Mouse (Mus musculus) hindbrain, embryonic 11.5 days (tissue): Measurements from ENCODE around the gene Inf2. TPM values are rescaled to one million over a fixed set of nuclear protein-coding genes. Genes with fewer than 3 reads are reported as not detected.

ENCODE experiments used
- ATAC-seq: fragments of 200-750 bp; cut with Nextera tagmentation; 2 replicates; pipeline ENCODE4 v1.8.0; 2017; ENCODE audit warnings: mild to moderate bottlenecking, moderate TSS enrichment, moderate library complexity; ENCODE audit not compliant: low FRiP score
- DNase-seq: peaks from one replicate; pipeline ENCODE4 v3.0.0-alpha.2; 2015; ENCODE audit warnings: low spot score
- H3K27ac ChIP-seq: fragments of 300-500 bp; sonication (generic); 2 replicates; pipeline ENCODE4 v1.5.1; 2014; ENCODE audit warnings: mild to moderate bottlenecking, low read depth, low read length
- H3K27me3 ChIP-seq: fragments of 300-500 bp; sonication (generic); 2 replicates; pipeline ENCODE4 v1.6.1; 2014; ENCODE audit warnings: mild to moderate bottlenecking, low read length, moderate library complexity, mixed read lengths; ENCODE audit not compliant: control insufficient read depth, insufficient read depth
- H3K36me3 ChIP-seq: fragments of 300-500 bp; sonication (generic); 2 replicates; pipeline ENCODE4 v1.6.1; 2014; ENCODE audit warnings: mild to moderate bottlenecking, low read length, moderate library complexity, mixed read lengths; ENCODE audit not compliant: control insufficient read depth, insufficient read depth
- H3K4me1 ChIP-seq: fragments of 300-500 bp; sonication (generic); replicated peaks from 2 replicates; pipeline ENCODE4 v1.6.1; 2014; ENCODE audit warnings: low read length, mixed read lengths; ENCODE audit not compliant: control insufficient read depth, insufficient read depth
- H3K4me2 ChIP-seq: fragments of 300-500 bp; sonication (generic); replicated peaks from 2 replicates; pipeline ENCODE4 v1.6.1; 2014; ENCODE audit warnings: mild to moderate bottlenecking, low read depth, low read length
- H3K4me3 ChIP-seq: fragments of 300-500 bp; sonication (generic); 2 replicates; pipeline ENCODE4 v1.5.1; 2014; ENCODE audit warnings: low read depth, low read length
- H3K9ac ChIP-seq: fragments of 300-500 bp; sonication (generic); 2 replicates; pipeline ENCODE4 v1.6.1; 2014; ENCODE audit warnings: low read depth, low read length
- H3K9me3 ChIP-seq: fragments of 300-500 bp; sonication (generic); 2 replicates; pipeline ENCODE4 v1.6.1; 2016; ENCODE audit warnings: low read length; ENCODE audit not compliant: control insufficient read depth
- WGBS: fragments of 180-500 bp; shearing (Covaris S2); extraction: QIAGEN DNeasy Blood & Tissue Kit; methylation state at CpG from one replicate; pipeline ENCODE4 v1.1.7; 2014; 5-methylcytosine and 5-hydroxymethylcytosine counted together
- polyA plus RNA-seq: library from polyadenylated mRNA; unstranded; fragments of >200 nt; fragmentation: Nextera tagmentation; extraction: Ambion mirVana; gene quantifications from 2 replicates; pipeline ENCODE4 v1.2.1, GENCODE M21; 2014

Inf2 gene
- polyA plus RNA-seq: 1.2 and 1.4 TPM in 2 replicates

DNA sequence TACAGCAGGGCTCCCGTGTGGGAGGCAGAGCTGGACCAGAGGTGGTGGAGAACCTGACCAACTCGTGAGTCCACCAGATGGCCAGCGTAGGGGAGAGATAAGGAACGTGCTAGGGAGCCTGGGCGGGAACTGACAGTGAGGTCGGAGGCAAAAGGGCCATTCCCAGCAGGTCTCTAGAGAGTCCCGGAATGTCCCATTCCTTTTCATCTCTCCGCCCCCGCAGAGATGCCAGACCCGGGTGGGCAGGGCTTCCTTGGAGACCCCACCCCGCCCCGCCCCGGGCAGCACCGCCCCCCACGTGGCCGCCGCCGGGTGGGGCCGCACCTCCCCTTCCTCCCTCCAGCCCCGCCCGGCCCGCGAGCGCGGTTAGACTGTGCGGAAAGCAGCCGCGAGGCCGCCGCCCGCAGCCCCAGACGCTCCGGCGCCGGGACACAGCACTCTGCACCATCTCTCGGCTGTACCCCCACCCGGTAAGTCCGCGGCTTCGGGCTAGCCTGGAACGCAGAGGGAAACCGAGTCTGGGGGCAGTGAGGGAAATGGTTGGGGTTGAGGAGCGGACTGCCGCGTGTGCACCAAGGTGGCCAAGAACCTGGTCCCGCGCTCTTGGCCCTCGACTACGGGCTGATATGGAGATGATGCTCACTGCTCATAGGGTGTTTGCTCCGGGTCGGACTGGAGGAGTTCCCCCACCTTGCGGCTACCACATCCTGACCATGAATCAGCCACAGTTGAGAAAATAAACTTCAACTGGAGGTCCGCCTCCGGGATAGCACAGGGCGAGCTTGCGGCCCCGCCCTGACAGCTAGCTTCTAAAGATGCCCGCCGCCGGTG lies at the start of gene Inf2:
Gene Inf2, plus strand, starts transcription at position 359 of the 831 bp plus-strand sequence.
- H3K27me3 ChIP-seq: peaks cover 14% of the 10 kb centered on the region
- H3K4me1 ChIP-seq: no peaks in the 10 kb centered on the region; the same call in 1 of the 2 replicates
- H3K4me2 ChIP-seq: peak within 1 kb of the TSS; percentile 66
- peak within 1 kb of the TSS; percentile 4; the same call in 1 of the 2 replicates for H3K9ac ChIP-seq
- no peaks in the 10 kb centered on the region for H3K36me3 ChIP-seq
- DNase-seq: peak; percentile 75
- H3K27ac ChIP-seq: no peak within 1 kb of the TSS
- H3K9me3 ChIP-seq: no peaks in the 10 kb centered on the region
- WGBS: under 1% methylated on average over 46 of the region's 60 CpGs
- peak; percentile 88 for ATAC-seq
- peak within 1 kb of the TSS; percentile 32 for H3K4me3 ChIP-seq

DNA sequence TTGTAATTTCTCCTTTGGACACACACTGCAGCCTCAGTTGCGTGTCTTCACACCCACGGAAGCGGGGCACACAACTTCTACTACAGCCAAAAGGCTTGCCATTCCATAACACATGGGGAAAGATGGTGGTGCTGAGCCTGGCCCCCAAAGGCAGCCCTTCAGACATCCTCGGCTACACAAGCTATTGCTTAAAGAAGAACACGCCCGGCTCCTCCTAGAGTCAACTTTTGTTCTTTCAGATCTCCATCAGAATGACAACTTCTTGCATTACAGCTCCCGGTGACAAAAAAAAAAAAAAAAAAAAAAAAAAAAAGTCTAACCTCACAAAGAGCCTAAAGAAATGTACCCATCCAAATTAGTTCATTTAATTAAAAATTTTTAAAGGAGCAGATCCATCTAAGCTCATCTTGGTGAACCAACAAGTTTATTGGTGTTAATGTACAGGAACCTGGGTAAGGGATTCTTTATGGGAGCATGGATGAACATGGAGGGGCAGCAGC lies 49.1 kb upstream of the Inf2 start:
- 0 out of 2 replicates have a peak, but pooled peaks cover 3% of the 10 kb centered on the region for H3K27me3 ChIP-seq
- DNase-seq: no peak
- H3K9ac ChIP-seq: no peak overlapping the region
- no peak overlapping the region for H3K4me3 ChIP-seq
- no peaks in the 10 kb centered on the region for H3K36me3 ChIP-seq
- 85% methylated on average over 7 of the region's 7 CpGs for WGBS
- no peaks in the 10 kb centered on the region for H3K9me3 ChIP-seq
- no peak for ATAC-seq
- H3K27ac ChIP-seq: no peak overlapping the region
- no peak overlapping the region for H3K4me2 ChIP-seq
- peaks cover 14% of the 10 kb centered on the region for H3K4me1 ChIP-seq

DNA sequence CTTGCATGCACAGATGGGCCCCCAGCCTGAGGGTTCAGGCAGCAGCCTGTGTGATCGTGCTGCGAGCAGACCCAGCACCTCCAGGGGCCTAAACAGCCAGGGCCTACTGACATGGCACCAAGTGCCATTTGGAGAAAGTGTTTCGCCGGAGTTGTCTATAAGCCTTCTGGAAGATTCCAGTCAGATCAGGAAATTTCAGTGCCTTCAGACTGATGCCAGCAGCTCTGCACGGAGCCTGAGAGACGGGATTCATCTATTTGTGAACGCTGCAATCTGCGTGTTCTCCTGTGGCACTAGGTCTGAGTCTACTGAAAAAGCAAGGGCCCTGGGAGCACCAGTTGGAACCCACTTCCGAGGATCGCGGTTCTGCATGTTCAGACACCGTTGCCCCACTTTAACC lies 48.3 kb upstream of the Inf2 start:
- WGBS: 92% methylated on average over 12 of the region's 12 CpGs
- H3K9me3 ChIP-seq: no peaks in the 10 kb centered on the region
- H3K27ac ChIP-seq: no peak overlapping the region
- H3K4me2 ChIP-seq: no peak overlapping the region
- no peaks in the 10 kb centered on the region for H3K36me3 ChIP-seq
- H3K9ac ChIP-seq: no peak overlapping the region
- H3K4me3 ChIP-seq: no peak overlapping the region
- H3K4me1 ChIP-seq: peaks cover 20% of the 10 kb centered on the region
- 0 out of 2 replicates have a peak, but pooled peaks cover 3% of the 10 kb centered on the region for H3K27me3 ChIP-seq
- DNase-seq (no peak), ATAC-seq (no peak)

DNA sequence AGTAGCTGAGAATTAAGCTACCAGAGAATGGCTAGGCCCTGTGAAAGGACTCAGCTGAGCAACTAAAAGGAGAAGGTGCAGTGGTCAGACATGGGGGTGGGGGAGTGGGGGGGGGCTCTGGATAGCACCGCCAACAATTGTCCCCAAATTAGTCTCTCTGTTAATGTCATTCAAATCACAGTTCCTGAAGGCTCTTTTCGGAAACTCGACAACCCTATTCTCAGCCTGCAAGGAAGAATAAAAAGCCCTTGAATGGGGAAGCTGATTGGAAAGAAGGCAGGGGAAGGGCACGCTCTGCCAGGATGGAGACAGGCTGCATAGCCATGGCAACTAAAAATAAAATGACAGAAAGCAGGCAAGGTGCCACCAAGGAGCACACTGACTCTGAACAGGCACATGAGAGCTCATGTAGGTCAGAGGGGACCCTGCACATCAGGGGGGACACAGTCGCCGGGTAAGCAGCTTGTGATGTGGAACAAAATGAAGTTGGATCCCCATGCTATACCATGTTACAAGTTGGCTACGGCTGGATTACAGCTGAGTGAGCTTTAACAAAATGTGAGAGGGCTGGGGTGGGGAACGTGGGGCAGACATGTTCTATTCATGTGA lies 47.0 kb upstream of the Inf2 start:
- Histone ChIP-seq H3K27ac (peak overlapping the region; percentile 64), H3K4me1 (peaks cover 25% of the 10 kb centered on the region), H3K27me3 (0 out of 2 replicates have a peak, but pooled peaks cover 3% of the 10 kb centered on the region), H3K4me2 (no peak overlapping the region), H3K9me3 (no peaks in the 10 kb centered on the region), H3K36me3 (no peaks in the 10 kb centered on the region), H3K9ac (0 out of 2 replicates have a peak overlapping the region, but pooled peaks have one; percentile 21), H3K4me3 (no peak overlapping the region)
- peak; percentile 52 for DNase-seq
- WGBS: 26% methylated on average over 8 of the region's 8 CpGs
- ATAC-seq: peak; percentile 66; the same call in 1 of the 2 replicates

DNA sequence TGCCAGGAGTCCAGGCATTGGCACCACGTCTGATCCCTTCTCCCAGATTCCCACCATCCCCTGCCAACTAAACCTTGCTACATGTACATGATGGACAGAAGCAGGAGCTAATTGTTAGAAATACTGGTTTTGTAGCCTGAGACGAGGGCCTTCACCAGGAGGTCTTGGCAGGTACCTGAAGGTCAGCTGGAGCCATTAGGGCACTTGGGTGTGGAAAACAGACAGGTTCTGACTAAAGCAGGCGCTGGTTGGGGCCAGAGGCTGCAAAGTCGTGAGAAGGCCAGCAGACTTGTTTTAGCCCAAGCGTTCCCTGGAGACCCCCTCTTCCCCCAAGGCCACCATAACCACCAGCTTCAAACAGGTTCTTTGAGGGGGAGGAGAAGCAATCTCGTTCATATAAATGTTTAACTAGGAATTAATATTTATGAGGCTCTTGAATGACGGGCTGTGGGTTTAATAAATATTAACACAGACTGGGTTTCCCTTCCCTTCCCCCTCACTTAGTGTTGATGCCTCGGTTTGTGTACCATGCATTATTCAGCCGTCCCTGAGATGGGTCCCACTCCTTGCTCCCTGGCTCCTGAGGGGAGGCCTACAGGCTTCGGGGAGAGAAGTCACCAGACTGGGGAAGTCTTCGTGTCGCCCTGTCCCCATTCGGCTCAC lies 46.2 kb upstream of the Inf2 start:
- DNase-seq: peak; percentile 49
- H3K9ac ChIP-seq: 0 out of 2 replicates have a peak overlapping the region, but pooled peaks have one; percentile 24

DNA sequence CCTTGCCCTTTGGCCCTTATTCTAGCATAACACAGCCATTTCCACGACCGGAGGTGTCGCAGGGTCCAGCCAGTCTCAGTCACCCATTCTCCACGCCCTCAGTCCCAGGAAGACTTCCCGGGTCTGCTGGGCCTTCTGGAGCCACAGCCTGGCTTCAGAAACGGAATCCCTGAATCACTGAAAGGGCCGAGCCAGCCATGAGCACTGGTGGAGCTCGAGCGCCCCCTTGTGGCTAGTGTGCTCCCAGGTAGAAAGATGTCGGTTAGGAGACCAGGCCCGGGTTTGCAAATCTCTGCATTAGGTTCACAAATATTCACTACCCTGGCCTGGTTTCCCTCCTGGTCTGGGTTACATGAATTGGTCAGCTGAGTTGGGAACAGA lies 45.7 kb upstream of the Inf2 start:
- H3K27me3 ChIP-seq: 0 out of 2 replicates have a peak, but pooled peaks cover 3% of the 10 kb centered on the region
- H3K9me3 ChIP-seq: no peaks in the 10 kb centered on the region
- H3K4me1 ChIP-seq: peaks cover 25% of the 10 kb centered on the region
- DNase-seq (peak; percentile 96), ATAC-seq (peak; percentile 48)
- 0 out of 2 replicates have a peak overlapping the region, but pooled peaks have one; percentile 24 for H3K9ac ChIP-seq
- H3K4me2 ChIP-seq: no peak overlapping the region; the same call in 1 of the 2 replicates
- H3K27ac ChIP-seq: peak overlapping the region; percentile 12; the same call in 1 of the 2 replicates
- H3K4me3 ChIP-seq: no peak overlapping the region
- no peaks in the 10 kb centered on the region for H3K36me3 ChIP-seq
- WGBS: 5% methylated on average over 11 of the region's 11 CpGs

More for the DNA sequence above, 46.2 kb upstream of the Inf2 start:
- WGBS: 43% methylated on average over 13 of the region's 13 CpGs
- H3K27ac ChIP-seq: peak overlapping the region; percentile 64; the same call in 1 of the 2 replicates
- H3K4me3 ChIP-seq: no peak overlapping the region
- H3K4me1 ChIP-seq: peaks cover 25% of the 10 kb centered on the region
- H3K4me2 ChIP-seq: no peak overlapping the region
- no peaks in the 10 kb centered on the region for H3K9me3 ChIP-seq
- H3K36me3 ChIP-seq: no peaks in the 10 kb centered on the region
- 0 out of 2 replicates have a peak, but pooled peaks cover 3% of the 10 kb centered on the region for H3K27me3 ChIP-seq
- ATAC-seq: peak; percentile 57

DNA sequence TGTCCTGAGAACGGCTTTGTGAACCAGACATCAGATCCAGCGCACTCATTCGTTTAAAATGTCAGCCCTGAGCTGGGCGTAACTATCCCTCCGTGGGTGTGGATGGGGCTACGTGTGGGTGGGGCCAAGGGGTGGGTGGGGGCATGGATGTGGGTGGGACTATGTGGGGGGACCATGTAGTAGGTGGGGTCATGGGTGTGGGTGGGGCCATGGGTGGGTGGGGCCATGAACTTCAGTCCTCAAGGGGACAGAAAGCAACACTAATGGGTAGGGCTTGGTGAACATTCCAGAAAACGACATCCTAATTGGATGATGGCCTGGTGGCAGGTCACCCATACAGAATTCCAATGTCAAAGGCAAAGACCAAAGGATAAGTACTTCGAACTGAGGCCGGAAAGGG lies 44.6 kb upstream of the Inf2 start:
- peaks cover 25% of the 10 kb centered on the region for H3K4me1 ChIP-seq

More for the DNA sequence above, 44.6 kb upstream of the Inf2 start:
- Histone ChIP-seq H3K27me3 (no peaks in the 10 kb centered on the region), H3K36me3 (no peaks in the 10 kb centered on the region), H3K27ac (no peak overlapping the region), H3K4me3 (no peak overlapping the region), H3K9me3 (no peaks in the 10 kb centered on the region), H3K4me2 (no peak overlapping the region), H3K9ac (no peak overlapping the region)
- no peak for ATAC-seq
- DNase-seq: no peak
- 63% methylated on average over 9 of the region's 9 CpGs for WGBS
